Mouse (Mus musculus) neural tube, embryonic 12.5 days (tissue): ENCODE measurements around the gene G3bp2. TPM values are rescaled to one million over a fixed set of nuclear protein-coding genes. Genes with fewer than 3 reads are reported as not detected.
A peak's percentile ranks its signal among the peaks of the same experiment; 100 is the strongest.

Experiments
- ATAC-seq: fragments of 200-750 bp; cut with Nextera tagmentation; 2 replicates; pipeline ENCODE4 v1.8.0; 2017; ENCODE audit warnings: low read depth, mild to moderate bottlenecking, moderate TSS enrichment, moderate library complexity; ENCODE audit not compliant: low FRiP score
- H3K27ac ChIP-seq: fragments of 300-500 bp; sonication (generic); 2 replicates; pipeline ENCODE4 v1.5.1; 2016
- H3K27me3 ChIP-seq: fragments of 300-500 bp; sonication (generic); replicated peaks from 2 replicates; pipeline ENCODE4 v1.6.1; 2016; ENCODE audit warnings: mild to moderate bottlenecking
- H3K36me3 ChIP-seq: fragments of 300-500 bp; sonication (generic); 2 replicates; pipeline ENCODE4 v1.6.1; 2016; ENCODE audit warnings: mild to moderate bottlenecking
- H3K4me1 ChIP-seq: fragments of 300-500 bp; sonication (generic); 2 replicates; pipeline ENCODE4 v1.6.1; 2016
- H3K4me2 ChIP-seq: fragments of 300-500 bp; sonication (generic); replicated peaks from 2 replicates; pipeline ENCODE4 v1.6.1; 2016; ENCODE audit warnings: mild to moderate bottlenecking
- H3K4me3 ChIP-seq: fragments of 300-500 bp; sonication (generic); 2 replicates; pipeline ENCODE4 v1.5.1; 2016
- H3K9ac ChIP-seq: fragments of 300-500 bp; sonication (generic); 2 replicates; pipeline ENCODE4 v1.6.1; 2016; ENCODE audit warnings: mild to moderate bottlenecking
- H3K9me3 ChIP-seq: fragments of 300-500 bp; sonication (generic); 2 replicates; pipeline ENCODE4 v1.6.1; 2016; ENCODE audit warnings: mild to moderate bottlenecking
- WGBS: fragments of 180-500 bp; shearing (Covaris S2); methylation state at CpG from one replicate; pipeline ENCODE4 v1.1.7; 2016; 5-methylcytosine and 5-hydroxymethylcytosine counted together
- polyA plus RNA-seq: library from polyadenylated mRNA; unstranded; fragments of >200 nt; fragmentation: Nextera tagmentation; extraction: Ambion mirVana; gene quantifications from 2 replicates; pipeline ENCODE4 v1.2.1, GENCODE M21; 2016

G3bp2 gene
- polyA plus RNA-seq, 1 experiment from 2014 or later = 327 TPM

- H3K4me3 ChIP-seq = no peak overlapping the region
Observed at GRCm38 (mm10) chr5:92114223-92114622, 30.7 kb upstream of the G3bp2 start.

GRCm38 (mm10) chr5:92113484-92113883 lies 30.0 kb upstream of the G3bp2 start:
- Histone ChIP-seq H3K4me2 (no peak overlapping the region), H3K9ac (no peak overlapping the region), H3K36me3 (no peaks in the 10 kb centered on the region), H3K27ac (no peak overlapping the region), H3K4me1 (peaks cover 9% of the 10 kb centered on the region), H3K4me3 (no peak overlapping the region), H3K9me3 (no peaks in the 10 kb centered on the region), H3K27me3 (0 out of 2 replicates have a peak, but pooled peaks cover 3% of the 10 kb centered on the region)
- WGBS = 88% methylated on average over 7 of the region's 7 CpGs
- no peak for ATAC-seq

More at GRCm38 (mm10) chr5:92114223-92114622, 30.7 kb upstream of the G3bp2 start:
- Histone ChIP-seq H3K27ac (no peak overlapping the region), H3K9ac (no peak overlapping the region), H3K4me1 (peaks cover 9% of the 10 kb centered on the region), H3K36me3 (no peaks in the 10 kb centered on the region), H3K27me3 (0 out of 2 replicates have a peak, but pooled peaks cover 3% of the 10 kb centered on the region), H3K9me3 (no peaks in the 10 kb centered on the region), H3K4me2 (no peak overlapping the region)
- WGBS = 90% methylated on average over 6 of the region's 6 CpGs
- ATAC-seq = no peak

GRCm38 (mm10) chr5:92112585-92112984 lies 29.1 kb upstream of the G3bp2 start:
- Histone ChIP-seq H3K27me3 (0 out of 2 replicates have a peak, but pooled peaks cover 3% of the 10 kb centered on the region), H3K9ac (no peak overlapping the region), H3K4me3 (peak overlapping the region; percentile 11), H3K27ac (no peak overlapping the region), H3K4me2 (peak overlapping the region; percentile 45), H3K9me3 (no peaks in the 10 kb centered on the region), H3K4me1 (peaks cover 9% of the 10 kb centered on the region), H3K36me3 (no peaks in the 10 kb centered on the region)
- WGBS = 2% methylated on average over 10 of the region's 10 CpGs
- ATAC-seq = no peak

- 6% methylated on average over 6 of the region's 6 CpGs for WGBS
- no peaks in the 10 kb centered on the region for H3K9me3 ChIP-seq
- H3K36me3 ChIP-seq = no peaks in the 10 kb centered on the region
- H3K4me2 ChIP-seq = peak overlapping the region; percentile 45
- no peak for ATAC-seq
- no peak overlapping the region for H3K27ac ChIP-seq
- H3K27me3 ChIP-seq = 0 out of 2 replicates have a peak, but pooled peaks cover 3% of the 10 kb centered on the region
- no peak overlapping the region for H3K4me3 ChIP-seq
- peaks cover 9% of the 10 kb centered on the region for H3K4me1 ChIP-seq
- no peak overlapping the region for H3K9ac ChIP-seq
Observed at GRCm38 (mm10) chr5:92112175-92112574, 28.7 kb upstream of the G3bp2 start.

DNA sequence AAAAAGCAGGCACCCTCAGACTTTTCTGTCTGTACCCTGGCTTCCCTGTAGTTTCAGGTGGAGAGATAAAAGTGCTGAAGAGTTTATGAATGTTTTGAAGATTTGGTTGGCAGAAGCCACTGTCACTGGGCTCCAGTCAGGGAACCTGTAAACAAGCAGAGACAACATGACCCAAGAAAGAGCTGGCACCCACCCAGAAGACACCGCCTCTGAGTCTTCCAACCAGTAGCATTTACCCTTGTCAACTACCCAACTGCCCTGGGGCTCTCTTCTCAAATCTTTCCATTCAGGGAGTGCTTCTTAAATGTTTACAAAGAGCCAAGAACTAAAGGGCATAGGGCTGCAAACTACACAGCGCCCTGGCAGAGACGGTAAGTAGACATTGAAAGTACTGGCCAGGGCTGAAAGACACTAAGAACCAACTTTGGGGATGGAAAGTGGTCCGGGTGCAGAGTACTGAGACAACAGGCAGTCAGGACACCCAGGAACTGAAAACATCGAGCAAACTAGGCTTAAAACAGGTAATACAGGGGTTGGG lies 27.4 kb upstream of the G3bp2 start:
- Histone ChIP-seq H3K9ac (no peak overlapping the region), H3K9me3 (no peaks in the 10 kb centered on the region), H3K36me3 (no peaks in the 10 kb centered on the region), H3K27ac (no peak overlapping the region), H3K4me1 (peaks cover 15% of the 10 kb centered on the region), H3K27me3 (0 out of 2 replicates have a peak, but pooled peaks cover 3% of the 10 kb centered on the region), H3K4me2 (no peak overlapping the region), H3K4me3 (no peak overlapping the region)
- 95% methylated on average over 5 of the region's 5 CpGs for WGBS
- no peak for ATAC-seq

DNA sequence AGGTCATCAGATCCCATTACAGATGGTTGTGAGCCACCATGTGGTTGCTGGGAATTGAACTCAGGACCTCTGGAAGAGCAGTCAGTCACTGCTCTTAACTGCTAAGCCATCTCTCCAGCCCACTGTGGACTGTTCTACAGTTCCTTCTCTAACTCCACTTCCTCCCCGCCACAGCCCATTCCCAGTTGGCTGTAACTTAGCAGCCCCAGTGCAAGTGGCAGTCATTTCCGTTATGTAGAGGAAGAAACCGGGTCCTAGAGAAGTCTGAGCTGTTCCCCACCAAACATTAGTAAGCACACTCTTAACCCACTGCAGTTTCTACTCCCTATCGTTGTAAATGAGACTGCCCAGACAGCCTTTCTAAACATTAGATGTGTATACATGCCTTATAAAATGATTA lies 23.8 kb upstream of the G3bp2 start:
- no peak for ATAC-seq

DNA sequence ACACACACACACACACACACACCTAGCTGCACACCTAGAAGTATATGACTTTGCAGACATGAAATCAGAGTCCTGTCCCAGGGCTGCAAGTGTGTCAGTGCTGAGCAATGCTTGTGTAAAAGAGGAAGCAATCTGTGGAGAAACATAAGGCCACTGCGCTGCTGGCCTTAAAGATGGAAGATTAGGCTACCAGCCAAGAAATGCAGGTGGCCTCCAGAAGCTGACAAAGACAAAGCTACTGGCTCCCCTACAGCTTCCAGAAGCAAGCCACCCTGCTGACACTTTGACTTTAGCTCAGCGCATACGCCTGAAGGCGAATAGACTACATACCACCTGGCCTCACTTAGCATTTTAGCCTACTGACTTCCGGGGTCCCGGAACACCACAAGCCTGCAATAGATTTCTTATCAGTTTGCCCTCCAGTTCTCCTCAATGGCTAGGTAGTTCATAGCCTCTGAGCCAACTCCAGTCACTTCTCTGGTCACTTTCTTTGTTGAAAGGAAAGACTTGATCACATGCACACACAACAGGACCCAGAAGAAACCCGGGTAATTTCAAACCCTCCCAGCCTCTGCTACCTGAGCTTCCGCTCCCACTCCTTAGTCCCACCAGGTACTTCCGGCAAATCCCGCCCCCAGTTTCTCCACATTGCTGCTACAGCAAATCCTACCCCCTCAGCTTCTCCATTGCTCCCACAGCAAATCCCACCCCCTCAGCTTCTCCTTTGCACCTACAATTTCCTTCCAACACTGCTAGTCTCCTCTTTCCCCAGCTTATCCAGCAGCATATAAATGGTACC lies 23.0 kb upstream of the G3bp2 start:
- ATAC-seq = 0 out of 2 replicates have a peak, but pooled peaks have one; percentile 37

More for the DNA sequence above, 23.8 kb upstream of the G3bp2 start:
- WGBS = 86% methylated on average over 4 of the region's 4 CpGs
- Histone ChIP-seq H3K27ac (no peak overlapping the region), H3K4me1 (peaks cover 8% of the 10 kb centered on the region), H3K4me3 (no peak overlapping the region), H3K9me3 (no peaks in the 10 kb centered on the region), H3K9ac (no peak overlapping the region), H3K4me2 (no peak overlapping the region), H3K27me3 (no peaks in the 10 kb centered on the region), H3K36me3 (no peaks in the 10 kb centered on the region)

DNA sequence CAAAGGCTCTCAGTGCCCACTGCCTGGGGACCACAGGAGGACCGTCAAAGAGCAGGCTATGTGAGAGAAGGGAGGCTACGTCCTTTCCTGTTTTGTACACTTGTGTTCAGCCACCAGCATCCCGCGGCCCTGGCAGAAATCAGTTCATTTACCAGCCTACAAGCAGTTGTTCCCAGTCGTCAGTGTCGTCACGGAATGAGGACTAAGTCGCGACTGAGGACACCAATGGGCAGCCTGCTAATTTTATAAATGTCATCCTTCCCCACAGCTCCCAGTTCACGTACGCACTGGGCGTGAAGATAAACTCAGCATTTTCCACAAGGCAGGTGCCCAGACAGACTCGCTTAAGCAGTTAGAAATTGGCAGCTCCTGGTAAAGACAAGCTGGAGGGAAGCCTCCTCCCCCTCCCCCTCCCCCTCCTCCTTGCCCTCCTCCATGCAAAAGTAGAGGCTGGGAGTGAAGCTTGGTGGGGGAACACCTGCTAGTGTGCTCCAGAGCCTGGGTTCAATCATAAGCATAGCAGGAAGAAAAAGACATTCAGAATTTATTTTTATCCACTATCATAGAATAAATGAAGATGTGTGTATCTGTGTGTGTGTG lies 20.4 kb upstream of the G3bp2 start:
- Histone ChIP-seq H3K9me3 (no peaks in the 10 kb centered on the region), H3K27me3 (no peaks in the 10 kb centered on the region), H3K27ac (no peak overlapping the region), H3K4me1 (peaks cover 5% of the 10 kb centered on the region), H3K36me3 (no peaks in the 10 kb centered on the region), H3K4me2 (no peak overlapping the region), H3K9ac (no peak overlapping the region), H3K4me3 (no peak overlapping the region)
- WGBS = 71% methylated on average over 13 of the region's 13 CpGs
- no peak for ATAC-seq

More for the DNA sequence above, 23.0 kb upstream of the G3bp2 start:
- no peaks in the 10 kb centered on the region for H3K36me3 ChIP-seq
- H3K27me3 ChIP-seq = no peaks in the 10 kb centered on the region
- H3K9ac ChIP-seq = no peak overlapping the region
- WGBS = 52% methylated on average over 10 of the region's 10 CpGs
- H3K4me1 ChIP-seq = peaks cover 5% of the 10 kb centered on the region
- H3K27ac ChIP-seq = no peak overlapping the region
- H3K4me2 ChIP-seq = no peak overlapping the region
- H3K9me3 ChIP-seq = no peaks in the 10 kb centered on the region
- H3K4me3 ChIP-seq = no peak overlapping the region

DNA sequence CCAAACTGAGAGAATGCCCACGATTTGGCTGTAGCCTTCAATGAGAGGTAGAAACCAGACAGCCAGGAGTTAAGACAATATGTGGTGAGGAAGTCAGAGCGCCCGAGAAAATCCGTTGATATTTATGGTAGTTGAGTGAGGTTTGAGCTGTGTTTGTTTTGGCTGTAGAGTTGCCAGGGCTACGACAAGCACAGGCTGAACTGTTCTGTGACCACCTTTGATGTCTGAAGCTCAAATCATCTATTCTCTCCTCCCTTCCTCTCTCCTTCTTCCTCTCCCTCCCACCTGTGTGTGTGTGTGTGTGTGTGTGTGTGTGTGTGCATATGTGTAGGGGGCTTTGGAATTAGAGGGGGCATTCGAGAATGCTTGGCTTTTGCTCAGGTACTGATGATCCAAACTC lies 19.5 kb upstream of the G3bp2 start:
- 55% methylated on average over 6 of the region's 6 CpGs for WGBS
- Histone ChIP-seq H3K27me3 (no peaks in the 10 kb centered on the region), H3K4me3 (no peak overlapping the region), H3K27ac (no peak overlapping the region), H3K9me3 (no peaks in the 10 kb centered on the region), H3K36me3 (no peaks in the 10 kb centered on the region), H3K9ac (no peak overlapping the region), H3K4me2 (no peak overlapping the region), H3K4me1 (peaks cover 5% of the 10 kb centered on the region)
- ATAC-seq = no peak

- ATAC-seq = no peak
- no peak overlapping the region for H3K27ac ChIP-seq
- 87% methylated on average over 8 of the region's 8 CpGs for WGBS
Observed at GRCm38 (mm10) chr5:92101601-92102000, 18.1 kb upstream of the G3bp2 start.

DNA sequence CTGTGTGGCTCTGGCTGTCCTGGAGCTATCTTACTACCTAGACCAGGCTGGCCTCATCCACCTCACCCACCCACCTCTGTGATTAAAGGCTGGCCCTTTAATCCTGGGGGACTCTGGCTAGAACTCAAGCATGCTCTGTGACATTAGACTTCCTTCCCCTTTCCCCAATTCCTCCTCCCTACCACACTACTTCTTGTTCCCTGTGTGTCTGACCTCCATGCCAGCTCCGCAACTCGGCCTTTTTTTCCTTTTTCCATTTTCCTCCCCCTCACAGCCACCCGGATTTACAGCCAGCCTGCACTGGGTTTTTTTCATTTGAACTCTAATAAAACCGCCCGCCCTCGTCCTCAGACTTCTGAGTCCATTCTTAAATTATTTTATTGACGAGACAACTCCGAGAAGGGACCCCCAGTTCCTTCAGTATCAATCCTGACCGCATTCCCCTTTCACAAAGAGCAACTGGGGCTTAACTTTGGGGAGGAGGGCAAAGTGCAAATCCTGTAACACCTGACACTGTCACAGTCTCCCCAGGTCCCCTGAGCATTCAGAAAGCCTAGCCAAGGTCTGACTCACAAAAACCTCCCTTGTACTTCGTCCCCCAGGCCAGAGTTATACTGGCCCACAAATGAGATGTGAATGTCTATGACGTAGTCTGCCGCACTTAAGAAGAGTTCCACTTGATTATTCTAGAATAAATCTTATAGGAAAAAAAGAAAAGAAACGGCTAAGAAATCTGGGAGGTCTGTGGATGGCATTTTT lies 15.0 kb upstream of the G3bp2 start:
- Histone ChIP-seq H3K36me3 (no peaks in the 10 kb centered on the region), H3K4me2 (no peak overlapping the region), H3K9me3 (no peaks in the 10 kb centered on the region), H3K9ac (no peak overlapping the region), H3K4me3 (no peak overlapping the region), H3K4me1 (no peaks in the 10 kb centered on the region), H3K27me3 (no peaks in the 10 kb centered on the region), H3K27ac (no peak overlapping the region)
- ATAC-seq = no peak
- 35% methylated on average over 13 of the region's 13 CpGs for WGBS

More at GRCm38 (mm10) chr5:92101601-92102000, 18.1 kb upstream of the G3bp2 start:
- no peak overlapping the region for H3K4me3 ChIP-seq
- no peaks in the 10 kb centered on the region for H3K27me3 ChIP-seq
- no peaks in the 10 kb centered on the region for H3K36me3 ChIP-seq
- H3K9ac ChIP-seq = no peak overlapping the region
- no peak overlapping the region for H3K4me2 ChIP-seq
- H3K4me1 ChIP-seq = peaks cover 3% of the 10 kb centered on the region
- H3K9me3 ChIP-seq = no peaks in the 10 kb centered on the region

DNA sequence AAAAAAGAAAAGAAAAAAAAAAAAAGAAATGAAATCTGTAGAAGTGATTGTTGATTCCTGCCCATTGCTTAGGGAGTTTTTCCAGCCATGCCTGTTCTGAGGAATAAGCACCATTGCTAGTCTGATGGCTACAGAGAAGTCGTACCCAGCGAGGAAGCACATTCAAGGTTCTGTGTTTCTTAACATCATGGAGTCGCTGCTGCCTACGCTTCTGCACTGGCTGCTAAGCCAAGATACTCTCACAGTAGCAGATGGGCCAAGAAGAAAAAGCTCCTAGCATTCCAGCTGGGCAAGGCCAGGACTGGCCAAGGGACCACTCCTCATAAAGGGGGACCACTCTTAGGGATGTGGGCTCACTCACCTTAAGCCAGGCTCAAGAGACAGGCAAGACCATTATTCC lies 14.3 kb upstream of the G3bp2 start:
- no peak overlapping the region for H3K4me2 ChIP-seq
- H3K4me3 ChIP-seq = no peak overlapping the region
- no peak overlapping the region for H3K9ac ChIP-seq
- no peaks in the 10 kb centered on the region for H3K27me3 ChIP-seq
- H3K27ac ChIP-seq = no peak overlapping the region
- no peak for ATAC-seq
- no peaks in the 10 kb centered on the region for H3K4me1 ChIP-seq
- 88% methylated on average over 4 of the region's 4 CpGs for WGBS
- H3K9me3 ChIP-seq = no peaks in the 10 kb centered on the region
- no peaks in the 10 kb centered on the region for H3K36me3 ChIP-seq
